Mouse (Mus musculus): Measurements from ENCODE around the gene Ssbp3. TPM values are rescaled to one million over a fixed set of nuclear protein-coding genes. Genes with fewer than 3 reads are reported as not detected.

Gene Ssbp3
- polyA plus RNA-seq, 1 experiment from 2014 or later, result 332 TPM

GRCm38 (mm10) chr4:107011325-107012004 lies 101.0 kb downstream of the Ssbp3 start:
- 93% methylated on average over 8 of the region's 8 CpGs for WGBS
- H3K4me1 ChIP-seq, result peaks cover 31% of the 10 kb centered on the region
- H3K27me3 ChIP-seq (replicated peaks), result no peaks in the 10 kb centered on the region
- no peak overlapping the region for H3K9ac ChIP-seq
- H3K36me3 ChIP-seq, result peaks cover 23% of the 10 kb centered on the region
- H3K4me2 ChIP-seq (replicated peaks), result no peak overlapping the region
- H3K27ac ChIP-seq, result no peak overlapping the region
- no peak overlapping the region for H3K4me3 ChIP-seq
- no peak for ATAC-seq (ENCODE audit: low FRiP score, low read depth)
- H3K9me3 ChIP-seq, result no peaks in the 10 kb centered on the region

GRCm38 (mm10) chr4:107012005-107012478 lies 101.5 kb downstream of the Ssbp3 start:
- H3K4me3 ChIP-seq, result no peak overlapping the region
- H3K4me2 ChIP-seq (replicated peaks), result no peak overlapping the region
- ATAC-seq (ENCODE audit: low FRiP score, low read depth), result no peak
- H3K27me3 ChIP-seq (replicated peaks), result no peaks in the 10 kb centered on the region
- peaks cover 23% of the 10 kb centered on the region for H3K36me3 ChIP-seq
- H3K4me1 ChIP-seq, result peaks cover 37% of the 10 kb centered on the region
- WGBS, result 82% methylated on average over 13 of the region's 13 CpGs
- no peak overlapping the region for H3K9ac ChIP-seq
- no peaks in the 10 kb centered on the region for H3K9me3 ChIP-seq
- H3K27ac ChIP-seq, result no peak overlapping the region

GRCm38 (mm10) chr4:107012574-107012973 lies 102.1 kb downstream of the Ssbp3 start:
- H3K36me3 ChIP-seq, result peaks cover 23% of the 10 kb centered on the region
- no peaks in the 10 kb centered on the region for H3K9me3 ChIP-seq
- H3K4me1 ChIP-seq, result peaks cover 42% of the 10 kb centered on the region
- no peaks in the 10 kb centered on the region for H3K27me3 ChIP-seq (replicated peaks)
- no peak overlapping the region for H3K4me2 ChIP-seq (replicated peaks)
- ATAC-seq (ENCODE audit: low FRiP score, low read depth), result no peak
- H3K27ac ChIP-seq, result no peak overlapping the region
- no peak overlapping the region for H3K4me3 ChIP-seq
- no peak overlapping the region for H3K9ac ChIP-seq
- WGBS, result 92% methylated on average over 3 of the region's 3 CpGs

- ATAC-seq (ENCODE audit: low FRiP score, low read depth), result no peak
- Histone ChIP-seq H3K4me3 (no peak overlapping the region), H3K4me1 (peaks cover 49% of the 10 kb centered on the region), H3K36me3 (peaks cover 23% of the 10 kb centered on the region), H3K9ac (no peak overlapping the region), H3K4me2 (replicated peaks) (no peak overlapping the region), H3K9me3 (no peaks in the 10 kb centered on the region), H3K27me3 (replicated peaks) (no peaks in the 10 kb centered on the region), H3K27ac (no peak overlapping the region)
- WGBS, result 90% methylated on average over 6 of the region's 6 CpGs
Measured at GRCm38 (mm10) chr4:107013119-107013816, 102.8 kb downstream of the Ssbp3 start.

- H3K4me1 ChIP-seq, result peaks cover 55% of the 10 kb centered on the region
- no peak for ATAC-seq (ENCODE audit: low FRiP score, low read depth)
- no peak overlapping the region for H3K27ac ChIP-seq
- H3K9ac ChIP-seq, result no peak overlapping the region
- peaks cover 21% of the 10 kb centered on the region for H3K36me3 ChIP-seq
- H3K9me3 ChIP-seq, result no peaks in the 10 kb centered on the region
- WGBS, result 78% methylated on average over 9 of the region's 9 CpGs
- no peak overlapping the region for H3K4me3 ChIP-seq
- H3K4me2 ChIP-seq (replicated peaks), result no peak overlapping the region
- no peaks in the 10 kb centered on the region for H3K27me3 ChIP-seq (replicated peaks)
Measured at GRCm38 (mm10) chr4:107013817-107014260, 103.3 kb downstream of the Ssbp3 start.

GRCm38 (mm10) chr4:107015971-107016511 lies 105.5 kb downstream of the Ssbp3 start:
- no peaks in the 10 kb centered on the region for H3K27me3 ChIP-seq (replicated peaks)
- H3K4me2 ChIP-seq (replicated peaks), result peak overlapping the region; percentile 36
- H3K9me3 ChIP-seq, result no peaks in the 10 kb centered on the region
- H3K4me3 ChIP-seq, result no peak overlapping the region
- peak; percentile 77 for ATAC-seq (ENCODE audit: low FRiP score, low read depth)
- 0 out of 2 replicates have a peak, but pooled peaks cover 8% of the 10 kb centered on the region for H3K36me3 ChIP-seq
- H3K27ac ChIP-seq, result peak overlapping the region; percentile 67
- peak overlapping the region; percentile 48 for H3K9ac ChIP-seq
- H3K4me1 ChIP-seq, result peaks cover 77% of the 10 kb centered on the region
- 17% methylated on average over 13 of the region's 13 CpGs for WGBS

- Histone ChIP-seq H3K4me3 (no peak overlapping the region), H3K4me2 (replicated peaks) (no peak overlapping the region), H3K9me3 (no peaks in the 10 kb centered on the region), H3K27ac (peak overlapping the region; percentile 67; the same call in 1 of the 2 replicates), H3K27me3 (replicated peaks) (no peaks in the 10 kb centered on the region), H3K36me3 (0 out of 2 replicates have a peak, but pooled peaks cover 5% of the 10 kb centered on the region), H3K4me1 (peaks cover 87% of the 10 kb centered on the region), H3K9ac (0 out of 2 replicates have a peak overlapping the region, but pooled peaks have one; percentile 48)
- ATAC-seq (ENCODE audit: low FRiP score, low read depth), result no peak
Measured at GRCm38 (mm10) chr4:107017257-107017656, 106.8 kb downstream of the Ssbp3 start.

- peaks cover 96% of the 10 kb centered on the region for H3K4me1 ChIP-seq
- no peak overlapping the region for H3K9ac ChIP-seq
- H3K9me3 ChIP-seq, result no peaks in the 10 kb centered on the region
Measured at GRCm38 (mm10) chr4:107018521-107018920, 108.0 kb downstream of the Ssbp3 start.

GRCm38 (mm10) chr4:107019027-107019426 lies 108.5 kb downstream of the Ssbp3 start:
- no peak for ATAC-seq (ENCODE audit: low FRiP score, low read depth)
- 25% methylated on average over 7 of the region's 7 CpGs for WGBS
- H3K9ac ChIP-seq, result no peak overlapping the region
- H3K9me3 ChIP-seq, result no peaks in the 10 kb centered on the region
- H3K4me3 ChIP-seq, result no peak overlapping the region
- H3K27ac ChIP-seq, result peak overlapping the region; percentile 34; the same call in 1 of the 2 replicates
- H3K4me2 ChIP-seq (replicated peaks), result 0 out of 2 replicates have a peak overlapping the region, but pooled peaks have one; percentile 16
- peaks cover 7% of the 10 kb centered on the region; the same call in 1 of the 2 replicates for H3K36me3 ChIP-seq
- H3K4me1 ChIP-seq, result peaks cover 94% of the 10 kb centered on the region
- no peaks in the 10 kb centered on the region for H3K27me3 ChIP-seq (replicated peaks)

More at GRCm38 (mm10) chr4:107018521-107018920, 108.0 kb downstream of the Ssbp3 start:
- Histone ChIP-seq H3K4me3 (no peak overlapping the region), H3K27me3 (replicated peaks) (no peaks in the 10 kb centered on the region), H3K27ac (peak overlapping the region; percentile 34; the same call in 1 of the 2 replicates), H3K36me3 (peaks cover 7% of the 10 kb centered on the region; the same call in 1 of the 2 replicates), H3K4me2 (replicated peaks) (0 out of 2 replicates have a peak overlapping the region, but pooled peaks have one; percentile 3)
- 75% methylated on average over 3 of the region's 3 CpGs for WGBS
- ATAC-seq (ENCODE audit: low FRiP score, low read depth), result no peak

- peaks cover 95% of the 10 kb centered on the region for H3K4me1 ChIP-seq
- no peak overlapping the region for H3K9ac ChIP-seq
- no peaks in the 10 kb centered on the region for H3K9me3 ChIP-seq
- ATAC-seq (ENCODE audit: low FRiP score, low read depth), result no peak
- H3K27ac ChIP-seq, result no peak overlapping the region
- no peak overlapping the region for H3K4me3 ChIP-seq
- no peak overlapping the region for H3K4me2 ChIP-seq (replicated peaks)
- H3K27me3 ChIP-seq (replicated peaks), result no peaks in the 10 kb centered on the region
- peaks cover 3% of the 10 kb centered on the region; the same call in 1 of the 2 replicates for H3K36me3 ChIP-seq
- 66% methylated on average over 5 of the region's 5 CpGs for WGBS
Measured at GRCm38 (mm10) chr4:107020287-107021000, 109.9 kb downstream of the Ssbp3 start.

GRCm38 (mm10) chr4:107021464-107021863 lies 111.0 kb downstream of the Ssbp3 start:
- peaks cover 87% of the 10 kb centered on the region for H3K4me1 ChIP-seq
- H3K4me2 ChIP-seq (replicated peaks), result no peak overlapping the region
- H3K36me3 ChIP-seq, result peaks cover 3% of the 10 kb centered on the region; the same call in 1 of the 2 replicates
- H3K27ac ChIP-seq, result no peak overlapping the region
- H3K9ac ChIP-seq, result no peak overlapping the region
- H3K9me3 ChIP-seq, result no peaks in the 10 kb centered on the region
- ATAC-seq (ENCODE audit: low FRiP score, low read depth), result no peak
- no peak overlapping the region for H3K4me3 ChIP-seq
- no peaks in the 10 kb centered on the region for H3K27me3 ChIP-seq (replicated peaks)
- WGBS, result 69% methylated on average over 3 of the region's 3 CpGs
